Mouse (Mus musculus) megakaryocyte, embryonic 14.5 days (primary cell): ENCODE measurements around the gene Serpina1d. TPM values are rescaled to one million over a fixed set of nuclear protein-coding genes. Genes with fewer than 3 reads are reported as not detected.
"Not testable (repeated sequence)": the region's sequence is repeated elsewhere in the genome, so short reads cannot be mapped to it uniquely, and the experiment has no call there.

ENCODE experiments used
- H3K27me3 ChIP-seq: replicated peaks from 2 replicates; pipeline ENCODE3; 2012; ENCODE audit warnings: inconsistent platforms
- H3K36me3 ChIP-seq: replicated peaks from 2 replicates; pipeline ENCODE3; 2012; ENCODE audit warnings: low read length, inconsistent platforms, mixed read lengths
- H3K4me1 ChIP-seq: 2 replicates; pipeline ENCODE4 v1.6.1; 2012; ENCODE audit warnings: inconsistent platforms
- H3K4me3 ChIP-seq: replicated peaks from 2 replicates; pipeline ENCODE3; 2012; ENCODE audit warnings: moderate library complexity, mild to moderate bottlenecking, inconsistent platforms
- H3K9me3 ChIP-seq: 2 replicates; pipeline ENCODE4 v1.6.1; 2012; ENCODE audit warnings: inconsistent platforms
- polyA plus RNA-seq: library from polyadenylated mRNA; stranded (reverse); fragments of >175 nt; gene quantifications from 2 replicates; pipeline ENCODE4 v1.2.3, GENCODE M21; 2012; ENCODE audit warnings: low replicate concordance; ENCODE audit not compliant: insufficient read depth

The Serpina1d gene
- polyA plus RNA-seq: not detected in 2 replicates

- not testable (repeated sequence) for H3K4me1 ChIP-seq, H3K4me3 ChIP-seq, H3K36me3 ChIP-seq, H3K9me3 ChIP-seq, H3K27me3 ChIP-seq
Measured at GRCm38 (mm10) chr12:103773246-103773851, at the start of gene Serpina1d. Gene Serpina1d, minus strand, starts transcription at chr12:103773592.

- not testable (repeated sequence) for H3K4me3 ChIP-seq, H3K9me3 ChIP-seq, H3K36me3 ChIP-seq, H3K4me1 ChIP-seq, H3K27me3 ChIP-seq
Measured at GRCm38 (mm10) chr12:103770597-103770996, 2.8 kb downstream of the Serpina1d start.

GRCm38 (mm10) chr12:103763083-103763482, 10.3 kb downstream of the Serpina1d start:
- H3K4me1 ChIP-seq, H3K9me3 ChIP-seq: not testable (repeated sequence)

GRCm38 (mm10) chr12:103760316-103760715, 13.1 kb downstream of the Serpina1d start:
- H3K36me3 ChIP-seq, H3K4me1 ChIP-seq, H3K4me3 ChIP-seq, H3K27me3 ChIP-seq, H3K9me3 ChIP-seq: not testable (repeated sequence)

More at GRCm38 (mm10) chr12:103763083-103763482, 10.3 kb downstream of the Serpina1d start:
- not testable (repeated sequence) for H3K27me3 ChIP-seq, H3K4me3 ChIP-seq, H3K36me3 ChIP-seq

- not testable (repeated sequence) for H3K9me3 ChIP-seq, H3K4me3 ChIP-seq, H3K27me3 ChIP-seq, H3K36me3 ChIP-seq, H3K4me1 ChIP-seq
Measured at GRCm38 (mm10) chr12:103745957-103746356, 27.4 kb downstream of the Serpina1d start.

DNA sequence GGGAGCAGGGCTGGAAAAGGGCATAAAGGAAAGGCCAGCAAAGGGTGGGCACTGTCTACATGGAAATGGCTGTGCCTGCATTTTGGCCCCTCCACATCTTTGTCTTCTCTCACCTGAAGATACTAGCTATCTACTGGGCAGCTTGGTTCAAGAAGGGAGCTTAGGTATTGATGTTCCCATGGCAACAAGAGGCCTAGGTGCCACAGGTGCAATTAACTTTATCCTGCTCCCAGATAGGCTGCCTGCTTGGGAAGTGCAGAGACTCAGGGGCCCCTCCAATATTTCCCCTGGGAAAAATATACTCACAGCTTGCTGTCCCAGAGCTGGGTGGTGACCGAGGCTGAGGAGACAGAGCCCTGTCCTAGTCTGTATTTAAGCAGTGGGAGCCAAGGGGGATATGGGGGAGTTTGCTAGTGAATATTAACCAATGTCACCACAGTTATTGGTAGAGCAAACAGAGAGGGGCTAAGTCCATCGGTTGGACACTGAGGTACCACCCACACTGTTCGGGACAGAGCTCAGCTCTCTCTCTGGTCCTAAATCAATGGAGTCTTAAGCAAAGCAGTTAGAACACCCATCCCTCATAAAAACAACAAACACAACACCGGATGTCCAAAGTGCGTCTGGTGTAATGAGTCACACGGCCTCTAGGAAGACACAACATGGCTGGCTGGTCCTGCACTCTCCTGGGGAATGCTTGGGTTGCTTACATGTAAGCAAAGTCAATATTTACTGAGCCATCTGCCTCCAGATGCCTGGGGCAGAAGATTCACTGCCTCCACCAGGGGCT, 35.4 kb downstream of the Serpina1d start:
- not testable (repeated sequence) for H3K9me3 ChIP-seq, H3K4me3 ChIP-seq, H3K4me1 ChIP-seq, H3K36me3 ChIP-seq, H3K27me3 ChIP-seq

GRCm38 (mm10) chr12:103735566-103735965, 37.8 kb downstream of the Serpina1d start:
- not testable (repeated sequence) for H3K36me3 ChIP-seq, H3K4me1 ChIP-seq, H3K27me3 ChIP-seq, H3K4me3 ChIP-seq, H3K9me3 ChIP-seq

- not testable (repeated sequence) for H3K36me3 ChIP-seq, H3K4me1 ChIP-seq, H3K4me3 ChIP-seq, H3K9me3 ChIP-seq, H3K27me3 ChIP-seq
Measured at GRCm38 (mm10) chr12:103735101-103735500, 38.3 kb downstream of the Serpina1d start.

Other genes starting within 250 kb of the Serpina1d start
- gene Ppp4r4, start 241.3 kb downstream of the Serpina1d start, polyA plus RNA-seq: not detected in 2 replicates
- 1.4 TPM in 1 of 2 replicates, not detected in the other for gene Serpina10, start 142.1 kb downstream of the Serpina1d start, polyA plus RNA-seq
- gene Serpina6, start 116.4 kb downstream of the Serpina1d start, polyA plus RNA-seq: not detected in 2 replicates
- not detected in 2 replicates for gene Serpina16, start 97.5 kb downstream of the Serpina1d start, polyA plus RNA-seq
- gene Serpina1f, start 78.1 kb downstream of the Serpina1d start, polyA plus RNA-seq: not detected in 2 replicates
- not detected in 2 replicates for gene Serpina1b, start 56.8 kb upstream of the Serpina1d start, polyA plus RNA-seq
- gene Serpina1a, start 90.0 kb upstream of the Serpina1d start, polyA plus RNA-seq: not detected in 2 replicates
- gene Serpina1c, start 131.3 kb upstream of the Serpina1d start, polyA plus RNA-seq: not detected in 2 replicates
- not detected in 2 replicates for gene Serpina1e, start 185.4 kb upstream of the Serpina1d start, polyA plus RNA-seq
- gene Serpina11, start 216.4 kb upstream of the Serpina1d start, polyA plus RNA-seq: not detected in 2 replicates
- not detected in 2 replicates for gene Serpina9, start 240.2 kb upstream of the Serpina1d start, polyA plus RNA-seq